Mouse (Mus musculus) liver, adult 2 months (tissue): Measurements from ENCODE around the gene Atp13a4. TPM values are rescaled to one million over a fixed set of nuclear protein-coding genes. Genes with fewer than 3 reads are reported as not detected.
A peak's percentile ranks its signal among the peaks of the same experiment; 100 is the strongest.

Experiments used
- DNase-seq: peaks from one replicate; pipeline ENCODE4 v3.0.0-alpha.2; 2011; ENCODE audit warnings: low read depth, low spot score; ENCODE audit errors: extremely low read depth
- H3K27ac ChIP-seq: fragments of 200-500 bp; replicated peaks from 2 replicates; pipeline ENCODE4 v1.5.1; 2012; ENCODE audit warnings: low read depth, mild to moderate bottlenecking, control low read depth, inconsistent platforms, low read length; ENCODE audit not compliant: insufficient read depth
- H3K27me3 ChIP-seq: fragments of 200-500 bp; 2 replicates; pipeline ENCODE4 v1.6.1; 2012; ENCODE audit warnings: mild to moderate bottlenecking, moderate library complexity, low read length, inconsistent platforms; ENCODE audit not compliant: control insufficient read depth, insufficient read depth
- H3K36me3 ChIP-seq: fragments of 200-500 bp; 2 replicates; pipeline ENCODE4 v1.6.1; 2012; ENCODE audit warnings: low read length, inconsistent platforms; ENCODE audit not compliant: control insufficient read depth, insufficient read depth
- H3K4me1 ChIP-seq: fragments of 200-500 bp; 2 replicates; pipeline ENCODE4 v1.6.1; 2011; ENCODE audit warnings: low read length; ENCODE audit not compliant: control insufficient read depth, insufficient read depth
- H3K4me3 ChIP-seq: fragments of 200-500 bp; 2 replicates; pipeline ENCODE4 v1.5.1; 2011; ENCODE audit warnings: low read depth, mild to moderate bottlenecking, control low read depth, low read length, moderate library complexity; ENCODE audit not compliant: insufficient read depth
- H3K79me2 ChIP-seq: fragments of 200-500 bp; 2 replicates; pipeline ENCODE4 v1.6.1; 2012; ENCODE audit warnings: inconsistent platforms, mild to moderate bottlenecking, low read length, moderate library complexity; ENCODE audit not compliant: control insufficient read depth, insufficient read depth
- H3K9ac ChIP-seq: fragments of 200-500 bp; 2 replicates; pipeline ENCODE4 v1.6.1; 2012; ENCODE audit warnings: low read depth, mild to moderate bottlenecking, control low read depth, inconsistent platforms, low read length
- CTCF ChIP-seq: fragments of 200-500 bp; IDR thresholded peaks from 2 replicates; pipeline ENCODE4 v1.5.1; 2011; ENCODE audit warnings: low read depth, low read length, control low read depth
- POLR2A ChIP-seq: fragments of 200-500 bp; IDR thresholded peaks from 2 replicates; pipeline ENCODE4 v1.6.1; 2011; ENCODE audit warnings: low read length, control low read depth; ENCODE audit not compliant: insufficient read depth; ENCODE audit errors: extremely low read depth
- WGBS: fragments of 180-500 bp; shearing (Covaris S2); methylation state at CpG from one replicate; pipeline ENCODE4 v1.1.7; 2018; 5-methylcytosine and 5-hydroxymethylcytosine counted together
- polyA plus RNA-seq: library from polyadenylated mRNA; depleted of rRNA; stranded (reverse); fragments of >200 nt; gene quantifications from 2 replicates; pipeline ENCODE4 v1.2.3, GENCODE M21; 2012; rRNA removed
- total RNA-seq: library from RNA; depleted of rRNA; stranded (reverse); fragments of >200 nt; gene quantifications from 2 replicates; pipeline ENCODE4 v1.2.3, GENCODE M21; 2014; rRNA removed

The Atp13a4 gene
- total RNA-seq (not detected in 2 replicates), polyA plus RNA-seq (not detected in 2 replicates)

- Histone ChIP-seq H3K4me3 (no peak within 1 kb of the TSS), H3K9ac (no peak within 1 kb of the TSS), H3K36me3 (no peaks in the 10 kb centered on the region), H3K27me3 (no peaks in the 10 kb centered on the region), H3K4me1 (no peaks in the 10 kb centered on the region), H3K79me2 (no peaks in the 10 kb centered on the region), H3K27ac (no peak within 1 kb of the TSS)
- DNase-seq: no peak
- WGBS: 65% methylated on average over 11 of the region's 11 CpGs
- TF ChIP-seq CTCF: no peak
- TF ChIP-seq POLR2A: no peak
Measured at GRCm38 (mm10) chr16:29544829-29545228, at the start of gene Atp13a4. TSS of gene Atp13a4 (minus strand) at chr16:29544864.

- 86% methylated on average over 7 of the region's 7 CpGs for WGBS
- no peak overlapping the region for H3K27ac ChIP-seq
- no peak for TF ChIP-seq CTCF
- no peak overlapping the region for H3K9ac ChIP-seq
- H3K4me3 ChIP-seq: no peak overlapping the region
- H3K4me1 ChIP-seq: no peaks in the 10 kb centered on the region
- no peaks in the 10 kb centered on the region; the same call in 1 of the 2 replicates for H3K79me2 ChIP-seq
- H3K36me3 ChIP-seq: peaks cover 54% of the 10 kb centered on the region
- H3K27me3 ChIP-seq: no peaks in the 10 kb centered on the region
- no peak for DNase-seq
Measured at GRCm38 (mm10) chr16:29592171-29592570, 47.5 kb upstream of the Atp13a4 start.

- H3K4me3 ChIP-seq: peak overlapping the region; percentile 86
- no peak for TF ChIP-seq CTCF
- TF ChIP-seq POLR2A: no peak
- peak overlapping the region; percentile 81 for H3K27ac ChIP-seq
- 5% methylated on average over 12 of the region's 12 CpGs for WGBS
- no peak for DNase-seq
- H3K79me2 ChIP-seq: peaks cover 10% of the 10 kb centered on the region; the same call in 1 of the 2 replicates
- H3K27me3 ChIP-seq: no peaks in the 10 kb centered on the region
- peaks cover under 1% of the 10 kb centered on the region; the same call in 1 of the 2 replicates for H3K36me3 ChIP-seq
- peak overlapping the region; percentile 94 for H3K9ac ChIP-seq
- peaks cover 3% of the 10 kb centered on the region for H3K4me1 ChIP-seq
Measured at GRCm38 (mm10) chr16:29579787-29580176, 35.1 kb upstream of the Atp13a4 start.

- peak; percentile 86 for DNase-seq
- Histone ChIP-seq H3K79me2 (peaks cover 10% of the 10 kb centered on the region; the same call in 1 of the 2 replicates), H3K4me1 (peaks cover 3% of the 10 kb centered on the region), H3K27me3 (no peaks in the 10 kb centered on the region), H3K27ac (peak within 1 kb of the TSS; percentile 81), H3K4me3 (peak within 1 kb of the TSS; percentile 86), H3K9ac (peak within 1 kb of the TSS; percentile 94), H3K36me3 (no peaks in the 10 kb centered on the region)
- TF ChIP-seq CTCF: no peak
- 0 out of 2 replicates have a peak, but pooled peaks have one; percentile 23 for TF ChIP-seq POLR2A
- WGBS: under 1% methylated on average over 39 of the region's 39 CpGs
Measured at GRCm38 (mm10) chr16:29579167-29579786, 34.6 kb upstream of the Atp13a4 start, which contains the start of gene Opa1. TSS of gene Opa1 (plus strand) at chr16:29579334.

GRCm38 (mm10) chr16:29575620-29576019, 31.0 kb upstream of the Atp13a4 start:
- Histone ChIP-seq H3K9ac (no peak overlapping the region), H3K4me3 (no peak overlapping the region), H3K36me3 (no peaks in the 10 kb centered on the region), H3K27ac (no peak overlapping the region), H3K27me3 (no peaks in the 10 kb centered on the region), H3K4me1 (peaks cover 4% of the 10 kb centered on the region), H3K79me2 (peaks cover 8% of the 10 kb centered on the region; the same call in 1 of the 2 replicates)
- DNase-seq: peak; percentile 36
- 11% methylated on average over 5 of the region's 5 CpGs for WGBS
- TF ChIP-seq POLR2A: no peak
- peak; percentile 48 for TF ChIP-seq CTCF

GRCm38 (mm10) chr16:29574013-29574412, 29.3 kb upstream of the Atp13a4 start:
- WGBS: 60% methylated on average over 4 of the region's 4 CpGs
- H3K4me3 ChIP-seq: no peak overlapping the region
- H3K27ac ChIP-seq: no peak overlapping the region
- no peaks in the 10 kb centered on the region for H3K27me3 ChIP-seq
- TF ChIP-seq POLR2A (no peak), CTCF (no peak)
- peak; percentile 52 for DNase-seq
- no peak overlapping the region for H3K9ac ChIP-seq
- peaks cover 2% of the 10 kb centered on the region; the same call in 1 of the 2 replicates for H3K4me1 ChIP-seq
- no peaks in the 10 kb centered on the region for H3K79me2 ChIP-seq
- H3K36me3 ChIP-seq: no peaks in the 10 kb centered on the region
